Mouse (Mus musculus) brain, embryonic 18.5 days (tissue): ENCODE measurements at regions not wholly inside any gene's neighbourhood (a gene's known extent, or its start where the extent isn't known, plus 50 kb on each side); places are given as distances from the start of the nearest gene placed in this dataset.

Experiments used
- DNase-seq: peaks from one replicate; pipeline ENCODE4 v3.0.0-alpha.2; 2012; ENCODE audit warnings: low read depth, low spot score

GRCm38 (mm10) chr6:100973366-100974090, 140.1 kb downstream of the Ppp4r2 start:
- DNase-seq = no peak

GRCm38 (mm10) chr6:100974716-100975115, 141.3 kb downstream of the Ppp4r2 start:
- DNase-seq = no peak

- no peak for DNase-seq
Observed at GRCm38 (mm10) chr6:100975835-100976234, 142.4 kb downstream of the Ppp4r2 start.

GRCm38 (mm10) chr6:100977201-100977691, 143.8 kb downstream of the Ppp4r2 start:
- DNase-seq = no peak

- DNase-seq = no peak
Observed at GRCm38 (mm10) chr6:100978113-100978512, 144.7 kb downstream of the Ppp4r2 start.

GRCm38 (mm10) chr6:100978727-100979460, 145.5 kb downstream of the Ppp4r2 start:
- no peak for DNase-seq

GRCm38 (mm10) chr6:100980156-100980555, 146.7 kb downstream of the Ppp4r2 start:
- no peak for DNase-seq

- no peak for DNase-seq
Observed at GRCm38 (mm10) chr6:100984861-100985260, 151.4 kb downstream of the Ppp4r2 start.

- no peak for DNase-seq
Observed at GRCm38 (mm10) chr6:100985334-100985937, 152.0 kb downstream of the Ppp4r2 start.

- DNase-seq = no peak
Observed at GRCm38 (mm10) chr6:100988521-100988920, 155.1 kb downstream of the Ppp4r2 start.

- no peak for DNase-seq
Observed at GRCm38 (mm10) chr6:100993421-100993820, 160.0 kb downstream of the Ppp4r2 start.

GRCm38 (mm10) chr6:100995874-100996560, 162.6 kb downstream of the Ppp4r2 start:
- DNase-seq = no peak

- DNase-seq = no peak
Observed at GRCm38 (mm10) chr6:100998285-100998684, 164.9 kb downstream of the Ppp4r2 start.

- DNase-seq = no peak
Observed at GRCm38 (mm10) chr6:101003901-101004300, 170.5 kb downstream of the Ppp4r2 start.

GRCm38 (mm10) chr6:101021650-101022049, 188.2 kb downstream of the Ppp4r2 start:
- DNase-seq = no peak

- no peak for DNase-seq
Observed at GRCm38 (mm10) chr6:101025816-101026215, 192.4 kb downstream of the Ppp4r2 start.

GRCm38 (mm10) chr6:101027462-101027861, 194.0 kb downstream of the Ppp4r2 start:
- DNase-seq = no peak

- no peak for DNase-seq
Observed at GRCm38 (mm10) chr6:101029436-101029835, 196.0 kb downstream of the Ppp4r2 start.

- no peak for DNase-seq
Observed at GRCm38 (mm10) chr6:101030451-101031125, 197.2 kb downstream of the Ppp4r2 start.

GRCm38 (mm10) chr6:101046755-101047154, 213.3 kb downstream of the Ppp4r2 start:
- no peak for DNase-seq

GRCm38 (mm10) chr6:101047195-101047594, 213.8 kb downstream of the Ppp4r2 start:
- DNase-seq = no peak
